Mouse (Mus musculus): ENCODE results near the gene Aga.

GRCm38 (mm10) chr8:53566223-53566622 is 54.7 kb downstream of the Aga start:
- TF ChIP-seq CTCF (IDR thresholded peaks at IDR 0.05; ENCODE audit: low read depth, low read length) (no peak), POLR2A (IDR thresholded peaks at IDR 0.05; ENCODE audit: insufficient read depth, low read length) (no peak)

Data from ES-Bruce4 (cell line).